ENCODE assay signal across 12 mouse cellular contexts in the genomic region with DNA sequence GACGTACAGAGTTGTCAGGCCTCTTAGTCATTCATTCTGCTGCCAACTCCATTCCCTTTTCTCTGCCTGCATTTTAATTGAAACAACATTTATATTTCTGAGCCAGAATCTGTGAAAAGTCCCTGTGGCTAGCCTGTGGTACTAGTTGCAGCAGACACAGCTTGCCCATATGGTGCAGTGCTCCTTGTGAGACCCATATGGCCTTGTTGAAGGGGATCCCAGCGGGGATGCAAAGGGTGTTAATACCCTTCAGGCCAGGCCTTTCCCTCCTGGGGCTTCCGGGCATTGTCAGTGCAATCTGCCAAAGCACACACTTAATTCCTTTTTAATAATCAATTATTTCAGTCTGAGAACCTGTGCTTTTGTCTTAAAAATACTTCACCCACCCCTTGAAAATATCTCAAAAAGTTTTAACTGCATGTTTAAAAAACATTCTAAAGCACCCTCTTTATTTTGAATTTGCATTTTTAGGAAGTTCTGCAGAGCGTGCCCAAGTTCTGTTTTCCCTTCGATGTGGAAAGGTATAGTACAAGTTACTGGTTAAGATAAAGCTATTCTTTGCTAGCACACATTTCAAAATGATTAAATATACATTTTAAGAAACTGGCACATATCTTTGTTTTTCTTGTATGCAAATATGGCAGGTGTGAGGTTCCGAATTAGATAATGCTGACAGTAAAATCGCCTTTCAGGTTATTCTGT.
A peak's percentile ranks its signal among the peaks of the same experiment; 100 is the strongest.
DNase-seq lines count a peak whose midpoint lies in the region; ATAC-seq and TF ChIP-seq lines count a peak whose summit lies in the region.
"Had no signal": no experiment of that assay in that cellular context is flagged by ENCODE, and none has a peak within 500 bp of the region (broad histone marks: within the 10 kb centered on the region; RNA-seq: fewer than 3 reads in every experiment).

No protein-coding gene starts in this region.

- WGBS in forebrain, embryonic 10.5 days: 42% methylated on average over 7 of the region's 7 CpGs
- 38% methylated on average over 7 of the region's 7 CpGs for WGBS in forebrain, postnatal 0 days
- 52% methylated on average over 7 of the region's 7 CpGs for WGBS in cerebellum, adult 2 months
- WGBS in forebrain, embryonic 15.5 days: 32% methylated on average over 7 of the region's 7 CpGs

- no peak overlapping the region for H3K4me3 ChIP-seq in forebrain, embryonic 10.5 days
- H3K4me3 ChIP-seq in forebrain, postnatal 0 days (ENCODE audit: low read depth, low read length): no peak overlapping the region
- H3K4me3 ChIP-seq in cerebellum, adult 2 months (replicated peaks; ENCODE audit: insufficient read depth, low read depth, low read length): no peak overlapping the region
- H3K4me3 ChIP-seq in forebrain, embryonic 15.5 days: no peak overlapping the region
- H3K4me3 ChIP-seq: kidney, embryonic 15.5 days had no signal

- H3K9ac ChIP-seq in forebrain, postnatal 0 days: no peak overlapping the region
- no peak overlapping the region for H3K9ac ChIP-seq in forebrain, embryonic 15.5 days (replicated peaks)
- H3K9ac ChIP-seq: hindbrain, embryonic 14.5 days; kidney, embryonic 15.5 days had no signal

- no peak for TF ChIP-seq CTCF in forebrain, postnatal 0 days (IDR thresholded peaks at IDR 0.05; ENCODE audit: low read depth)
- no peak for TF ChIP-seq CTCF in cerebellum, adult 2 months (IDR thresholded peaks at IDR 0.05; ENCODE audit: borderline replicate concordance, insufficient read depth, low read depth, low read length)

- no peak for ATAC-seq in forebrain, postnatal 0 days
- ATAC-seq in forebrain, embryonic 15.5 days (replicated peaks): 0 out of 2 replicates have a peak, but pooled peaks have one; percentile 67

- no peaks in the 10 kb centered on the region for H3K27me3 ChIP-seq in forebrain, embryonic 10.5 days (ENCODE audit: poor library complexity, severe bottlenecking)
- no peaks in the 10 kb centered on the region for H3K27me3 ChIP-seq in forebrain, postnatal 0 days (ENCODE audit: insufficient read depth, low read length)
- no peaks in the 10 kb centered on the region for H3K27me3 ChIP-seq in cerebellum, adult 2 months (ENCODE audit: control insufficient read depth, insufficient read depth, low read length)
- H3K27me3 ChIP-seq in forebrain, embryonic 15.5 days: no peaks in the 10 kb centered on the region
- H3K27me3 ChIP-seq: kidney, embryonic 15.5 days had no signal

- DNase-seq in forebrain, embryonic 10.5 days (ENCODE audit: extremely low spot score, low spot score): peak; percentile 24
- DNase-seq in forebrain, postnatal 0 days: no peak
- peak; percentile 77 for DNase-seq in A20 (ENCODE audit: low read depth, low spot score)
- peak; percentile 57 to 74 for DNase-seq in cerebellum, adult 2 months
- no peak for DNase-seq in urinary bladder, postnatal 10 days (ENCODE audit: low spot score)
- DNase-seq in urinary bladder, postnatal 4 days (ENCODE audit: low spot score in 2 of 2): no peak
- no peak for DNase-seq in kidney, adult 18-20 months
- DNase-seq: lung, adult 2 months; right cerebral cortex, postnatal 4 days had no signal

- H3K27ac ChIP-seq in forebrain, embryonic 10.5 days: peak overlapping the region; percentile 46; the same call in 1 of the 2 replicates
- no peak overlapping the region for H3K27ac ChIP-seq in forebrain, postnatal 0 days (ENCODE audit: low read depth, low read length)
- no peak overlapping the region for H3K27ac ChIP-seq in cerebellum, adult 2 months (ENCODE audit: insufficient read depth, low read length)
- H3K27ac ChIP-seq in forebrain, embryonic 15.5 days (replicated peaks): no peak overlapping the region
- H3K27ac ChIP-seq: hindbrain, embryonic 14.5 days; kidney, embryonic 15.5 days had no signal

- no peaks in the 10 kb centered on the region for H3K9me3 ChIP-seq in forebrain, embryonic 10.5 days
- H3K9me3 ChIP-seq in forebrain, postnatal 0 days (ENCODE audit: low read length): no peaks in the 10 kb centered on the region
- H3K9me3 ChIP-seq in forebrain, embryonic 15.5 days: no peaks in the 10 kb centered on the region
- H3K9me3 ChIP-seq: kidney, embryonic 15.5 days had no signal

- TF ChIP-seq POLR2A in cerebellum, adult 2 months (IDR thresholded peaks at IDR 0.05; ENCODE audit: borderline replicate concordance, insufficient read depth, low read length): no peak

- H3K4me1 ChIP-seq in forebrain, embryonic 10.5 days: peaks cover 39% of the 10 kb centered on the region
- H3K4me1 ChIP-seq in forebrain, postnatal 0 days (ENCODE audit: insufficient read depth): no peaks in the 10 kb centered on the region
- no peaks in the 10 kb centered on the region for H3K4me1 ChIP-seq in cerebellum, adult 2 months (ENCODE audit: control insufficient read depth, insufficient read depth, low read length)
- H3K4me1 ChIP-seq in forebrain, embryonic 15.5 days: peaks cover 7% of the 10 kb centered on the region; the same call in 1 of the 2 replicates
- H3K4me1 ChIP-seq: kidney, embryonic 15.5 days had no signal

- no peaks in the 10 kb centered on the region for H3K36me3 ChIP-seq in forebrain, embryonic 10.5 days (replicated peaks)
- no peaks in the 10 kb centered on the region for H3K36me3 ChIP-seq in forebrain, postnatal 0 days (ENCODE audit: insufficient read depth)
- H3K36me3 ChIP-seq in forebrain, embryonic 15.5 days: no peaks in the 10 kb centered on the region
- H3K36me3 ChIP-seq: kidney, embryonic 15.5 days had no signal

- no peak overlapping the region for H3K4me2 ChIP-seq in forebrain, postnatal 0 days (ENCODE audit: low read depth)
- no peak overlapping the region for H3K4me2 ChIP-seq in forebrain, embryonic 15.5 days (replicated peaks)
- H3K4me2 ChIP-seq: hindbrain, embryonic 14.5 days; kidney, embryonic 15.5 days had no signal

Comparison
In these comparisons a context has a peak if more than half of its experiments do, and no peak if none do; other contexts are left out.
1. DNase-seq: peak in forebrain, embryonic 10.5 days (single experiment), A20 (single experiment) and cerebellum, adult 2 months (2 of 2); none in forebrain, postnatal 0 days (single experiment), urinary bladder, postnatal 10 days (single experiment), urinary bladder, postnatal 4 days (0 of 2) and kidney, adult 18-20 months (single experiment).